Mouse (Mus musculus) right cerebral cortex, postnatal 25 days (tissue): ENCODE data around the gene Rarb.

Experiments used
- DNase-seq: peaks from one replicate; pipeline ENCODE4 v3.0.0; 2022

The Rarb gene

GRCm38 (mm10) chr14:16431941-16432499 is 386.9 kb downstream of the Rarb start:
- no peak for DNase-seq

DNA sequence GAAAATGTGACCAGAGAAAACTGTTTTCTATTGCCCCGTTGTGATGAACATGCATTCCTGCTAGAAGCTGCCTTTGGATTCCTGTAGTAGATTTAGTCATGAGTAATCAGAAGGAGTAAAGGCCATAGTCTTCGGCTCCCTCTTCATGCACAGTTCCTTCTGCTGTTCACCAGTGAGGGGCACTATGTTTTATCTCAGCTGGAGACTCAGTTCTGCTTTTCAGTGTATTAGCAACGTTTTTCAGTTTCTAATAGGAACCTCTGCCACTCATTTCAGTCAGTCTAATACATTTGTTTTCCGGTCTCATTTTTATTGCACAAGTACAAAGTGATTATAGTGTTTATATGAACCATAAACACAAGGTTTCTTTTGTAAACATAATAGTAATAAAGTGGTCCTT is 391.4 kb downstream of the Rarb start:
- DNase-seq, result no peak

GRCm38 (mm10) chr14:16414163-16414562 is 404.8 kb downstream of the Rarb start:
- DNase-seq, result no peak

DNA sequence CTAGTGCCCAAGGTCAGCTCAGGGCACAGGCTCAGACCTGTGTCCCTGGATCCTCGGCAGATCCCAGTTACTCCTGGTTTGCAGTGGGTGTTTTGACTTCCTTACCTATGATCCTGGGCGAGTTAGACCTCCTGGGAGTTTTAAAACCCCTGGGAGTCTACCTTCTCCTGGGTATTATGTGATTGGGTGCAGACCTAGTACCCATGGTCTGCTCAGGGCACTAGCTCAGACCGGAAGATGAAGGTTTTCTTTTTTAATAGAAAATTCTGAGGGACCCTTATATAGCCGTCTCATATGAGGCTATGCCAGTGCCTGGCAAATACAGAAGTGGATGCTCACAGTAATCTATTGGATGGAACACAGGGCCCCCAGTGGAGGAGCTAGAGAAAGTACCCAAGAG is 413.8 kb downstream of the Rarb start:
- DNase-seq, result no peak

GRCm38 (mm10) chr14:16384783-16385182 is 434.2 kb downstream of the Rarb start:
- DNase-seq, result no peak
